Mouse (Mus musculus) testis, adult 2 months (tissue): Measurements from ENCODE around the gene Prcd.

Source experiments
- CTCF ChIP-seq: fragments of 200-500 bp; IDR thresholded peaks from 2 replicates; pipeline ENCODE4 v1.5.1; 2012; ENCODE audit warnings: low read depth, mild to moderate bottlenecking, inconsistent platforms, low read length, moderate library complexity; ENCODE audit not compliant: control insufficient read depth, insufficient read depth, insufficient replicate concordance
- POLR2A ChIP-seq: fragments of 200-500 bp; IDR thresholded peaks from 2 replicates; pipeline ENCODE4 v1.6.1; 2012; ENCODE audit warnings: low read depth, mild to moderate bottlenecking, inconsistent platforms, low read length, moderate library complexity; ENCODE audit not compliant: control insufficient read depth

DNA sequence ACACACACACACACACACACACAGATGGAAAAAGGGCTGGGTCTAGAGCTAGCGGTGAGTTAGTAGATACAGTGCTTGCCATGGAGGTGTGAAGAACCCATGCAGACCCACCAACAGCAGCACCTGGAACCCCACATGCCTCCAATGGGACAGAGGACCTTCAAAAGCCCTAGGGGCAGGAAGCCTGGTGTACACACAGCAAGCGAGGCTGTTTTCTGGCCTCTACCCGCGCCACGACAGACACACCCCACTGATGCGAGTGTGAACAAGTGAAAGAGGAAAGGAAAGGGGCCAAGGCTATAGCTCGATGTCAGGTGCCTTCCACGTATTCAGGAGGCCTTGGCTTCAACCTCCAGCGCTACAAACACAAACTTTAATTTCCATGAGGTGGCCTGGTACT, 41.5 kb upstream of the Prcd start:
- TF ChIP-seq CTCF (no peak), POLR2A (no peak)
